Mouse (Mus musculus) frontal cortex, postnatal 14 days (tissue): ENCODE measurements around the gene Rell1.
"Not testable (repeated sequence)": the region's sequence is repeated elsewhere in the genome, so short reads cannot be mapped to it uniquely, and the experiment has no call there.

ENCODE experiments used
- DNase-seq, 2 experiments: peaks; one replicate each; pipeline ENCODE4 v3.0.0; 2022; ENCODE audit warnings: low spot score in 2 of 2

The Rell1 gene

GRCm38 (mm10) chr5:63897001-63897819 lies 71.5 kb downstream of the Rell1 start:
- not testable (repeated sequence) for DNase-seq

GRCm38 (mm10) chr5:63891912-63892311 lies 76.8 kb downstream of the Rell1 start:
- no peak for DNase-seq

- DNase-seq = no peak
Observed at GRCm38 (mm10) chr5:63891241-63891640, 77.5 kb downstream of the Rell1 start.

DNA sequence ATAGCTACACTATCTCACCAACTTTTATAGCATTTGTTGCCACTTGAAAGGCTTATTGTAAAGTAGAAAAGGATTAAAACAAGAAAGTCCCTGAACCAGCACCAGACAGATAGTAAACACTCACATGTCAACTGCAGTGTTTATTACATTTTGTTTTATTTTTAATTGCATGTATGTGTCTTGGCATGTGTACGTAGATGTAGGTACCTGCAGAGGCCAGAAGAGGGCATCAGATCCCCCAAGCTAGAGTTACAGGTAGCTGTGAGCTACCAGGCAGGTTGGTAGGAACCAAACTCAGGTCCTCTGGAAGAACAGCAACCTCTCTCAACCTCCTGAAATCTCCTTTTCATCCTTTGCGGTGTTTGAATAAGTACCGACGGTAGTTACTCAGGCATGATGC lies 81.6 kb downstream of the Rell1 start:
- DNase-seq = no peak

GRCm38 (mm10) chr5:63886709-63887108 lies 82.0 kb downstream of the Rell1 start:
- DNase-seq = no peak

DNA sequence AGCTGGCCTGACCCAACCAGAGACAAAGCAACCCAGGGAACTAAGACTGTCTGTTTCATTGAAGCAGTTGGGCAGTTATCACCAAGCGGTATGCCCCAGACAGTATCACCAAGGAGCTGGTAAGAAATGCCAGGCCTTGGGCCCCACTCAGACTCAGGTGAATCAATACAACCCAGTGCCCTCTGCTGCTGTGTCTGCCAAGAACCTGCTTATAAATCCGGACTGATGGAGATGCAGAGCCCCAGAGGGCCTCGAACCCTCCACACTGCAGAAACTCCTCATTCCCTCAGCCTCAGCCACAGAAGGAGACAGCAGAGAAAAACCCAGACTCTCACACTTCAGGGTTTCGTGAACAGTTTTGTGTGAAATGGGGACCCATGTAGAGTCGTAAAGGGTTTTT lies 82.4 kb downstream of the Rell1 start:
- DNase-seq = no peak

GRCm38 (mm10) chr5:63879026-63879425 lies 89.7 kb downstream of the Rell1 start:
- DNase-seq = no peak

- no peak for DNase-seq
Observed at GRCm38 (mm10) chr5:63876081-63876480, 92.6 kb downstream of the Rell1 start.

- no peak for DNase-seq
Observed at GRCm38 (mm10) chr5:63874880-63875279, 93.8 kb downstream of the Rell1 start.

DNA sequence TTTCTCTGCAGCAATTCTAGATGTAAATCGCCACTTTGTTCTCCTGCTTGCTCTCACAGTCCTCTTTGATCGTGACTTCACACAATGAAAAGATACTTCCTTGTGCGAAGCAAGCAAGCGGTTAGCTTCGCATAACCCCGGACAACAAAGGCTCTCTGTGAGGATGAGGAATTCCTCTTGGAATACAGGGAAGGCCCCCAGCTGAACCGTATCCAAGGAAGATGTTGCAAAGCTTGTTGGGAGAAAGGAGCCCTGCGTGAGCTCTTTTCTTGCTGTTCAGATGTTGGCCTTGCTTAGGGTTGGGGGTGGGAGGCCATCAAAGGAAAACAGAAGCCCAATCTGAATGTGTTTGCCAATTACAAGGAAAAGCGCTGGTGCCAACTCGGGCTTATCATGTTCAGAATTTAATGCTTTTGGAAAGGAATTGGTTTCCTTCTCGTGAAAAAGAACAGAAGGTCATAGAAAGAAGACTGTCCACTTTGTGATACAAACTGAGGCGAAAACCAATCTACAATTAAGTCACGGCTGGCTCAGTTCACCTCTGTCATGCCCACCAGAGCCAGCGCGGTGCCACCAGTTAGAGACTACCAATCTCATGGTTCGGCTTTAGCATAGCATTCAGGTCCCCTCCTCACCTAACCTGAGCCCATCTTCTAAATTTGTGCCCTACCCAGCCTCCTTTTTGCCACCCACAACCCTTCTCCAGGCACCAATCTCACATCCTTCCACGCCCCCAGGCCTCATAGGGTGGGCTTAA lies 96.3 kb downstream of the Rell1 start:
- peak; percentile 21 to 49 for DNase-seq

- no peak for DNase-seq
Observed at GRCm38 (mm10) chr5:63867421-63867820, 101.3 kb downstream of the Rell1 start.

- no peak for DNase-seq
Observed at GRCm38 (mm10) chr5:63858901-63859300, 109.8 kb downstream of the Rell1 start.
